Mouse (Mus musculus) neural tube, embryonic 15.5 days (tissue): ENCODE results near the gene Stmn1. TPM values are rescaled to one million over a fixed set of nuclear protein-coding genes. Genes with fewer than 3 reads are reported as not detected.

ENCODE experiments used
- ATAC-seq: fragments of 200-750 bp; cut with Nextera tagmentation; 2 replicates; pipeline ENCODE4 v1.8.0; 2017; ENCODE audit warnings: mild to moderate bottlenecking, moderate TSS enrichment, moderate library complexity; ENCODE audit not compliant: low FRiP score
- H3K27ac ChIP-seq: fragments of 300-500 bp; sonication (generic); replicated peaks from 2 replicates; pipeline ENCODE4 v1.5.1; 2015; ENCODE audit warnings: mild to moderate bottlenecking, inconsistent platforms
- H3K27me3 ChIP-seq: fragments of 300-500 bp; sonication (generic); replicated peaks from 2 replicates; pipeline ENCODE4 v1.6.1; 2015; ENCODE audit warnings: inconsistent platforms
- H3K36me3 ChIP-seq: fragments of 300-500 bp; sonication (generic); 2 replicates; pipeline ENCODE4 v1.6.1; 2015; ENCODE audit warnings: inconsistent platforms
- H3K4me1 ChIP-seq: fragments of 300-500 bp; sonication (generic); 2 replicates; pipeline ENCODE4 v1.6.1; 2015; ENCODE audit warnings: inconsistent platforms
- H3K4me2 ChIP-seq: fragments of 300-500 bp; sonication (generic); 2 replicates; pipeline ENCODE4 v1.6.1; 2015; ENCODE audit warnings: inconsistent platforms, mild to moderate bottlenecking, moderate library complexity
- H3K4me3 ChIP-seq: fragments of 300-500 bp; sonication (generic); replicated peaks from 2 replicates; pipeline ENCODE4 v1.5.1; 2015; ENCODE audit warnings: mild to moderate bottlenecking, inconsistent platforms
- H3K9ac ChIP-seq: fragments of 300-500 bp; sonication (generic); replicated peaks from 2 replicates; pipeline ENCODE4 v1.6.1; 2015; ENCODE audit warnings: mild to moderate bottlenecking, inconsistent platforms
- H3K9me3 ChIP-seq: fragments of 300-500 bp; sonication (generic); replicated peaks from 2 replicates; pipeline ENCODE4 v1.6.1; 2016; ENCODE audit warnings: inconsistent platforms
- WGBS: fragments of 180-500 bp; shearing (Covaris S2); methylation state at CpG from one replicate; pipeline ENCODE4 v1.1.7; 2015; ENCODE audit warnings: mixed read lengths; 5-methylcytosine and 5-hydroxymethylcytosine counted together
- polyA plus RNA-seq: library from polyadenylated mRNA; unstranded; fragments of >200 nt; fragmentation: Nextera tagmentation; extraction: Ambion mirVana; gene quantifications from 2 replicates; pipeline ENCODE4 v1.2.1, GENCODE M21; 2015

The Stmn1 gene
- polyA plus RNA-seq, 1 experiment from 2014 or later: 4,915 TPM

GRCm38 (mm10) chr4:134444949-134445348 lies 23.2 kb upstream of the Stmn1 start:
- no peak overlapping the region for H3K9ac ChIP-seq
- H3K4me1 ChIP-seq: peaks cover 34% of the 10 kb centered on the region
- ATAC-seq: no peak
- H3K27me3 ChIP-seq: no peaks in the 10 kb centered on the region
- H3K4me2 ChIP-seq: no peak overlapping the region
- peak overlapping the region; percentile 58; the same call in 1 of the 2 replicates for H3K27ac ChIP-seq
- H3K9me3 ChIP-seq: no peaks in the 10 kb centered on the region
- WGBS: 43% methylated on average over 7 of the region's 7 CpGs
- H3K36me3 ChIP-seq: no peaks in the 10 kb centered on the region
- no peak overlapping the region for H3K4me3 ChIP-seq

GRCm38 (mm10) chr4:134445489-134445888 lies 22.6 kb upstream of the Stmn1 start:
- no peak for ATAC-seq
- WGBS: 50% methylated on average over 1 of the region's 1 CpGs
- no peak overlapping the region for H3K4me2 ChIP-seq
- no peak overlapping the region for H3K27ac ChIP-seq
- no peaks in the 10 kb centered on the region for H3K27me3 ChIP-seq
- no peak overlapping the region for H3K9ac ChIP-seq
- H3K36me3 ChIP-seq: no peaks in the 10 kb centered on the region
- H3K4me1 ChIP-seq: peaks cover 40% of the 10 kb centered on the region
- no peaks in the 10 kb centered on the region for H3K9me3 ChIP-seq
- no peak overlapping the region for H3K4me3 ChIP-seq

GRCm38 (mm10) chr4:134447966-134448365 lies 20.2 kb upstream of the Stmn1 start:
- Histone ChIP-seq H3K4me3 (no peak overlapping the region), H3K36me3 (no peaks in the 10 kb centered on the region), H3K9me3 (no peaks in the 10 kb centered on the region), H3K9ac (no peak overlapping the region), H3K27ac (no peak overlapping the region), H3K27me3 (no peaks in the 10 kb centered on the region), H3K4me2 (no peak overlapping the region; the same call in 1 of the 2 replicates), H3K4me1 (peaks cover 46% of the 10 kb centered on the region)
- ATAC-seq: peak; percentile 23; the same call in 1 of the 2 replicates
- WGBS: 44% methylated on average over 23 of the region's 23 CpGs

GRCm38 (mm10) chr4:134449595-134450391 lies 18.3 kb upstream of the Stmn1 start:
- WGBS: 22% methylated on average over 13 of the region's 13 CpGs
- peaks cover 50% of the 10 kb centered on the region for H3K4me1 ChIP-seq
- no peak overlapping the region for H3K4me3 ChIP-seq
- H3K36me3 ChIP-seq: no peaks in the 10 kb centered on the region
- no peaks in the 10 kb centered on the region; the same call in 1 of the 2 replicates for H3K27me3 ChIP-seq
- peak overlapping the region; percentile 86 for H3K27ac ChIP-seq
- H3K9ac ChIP-seq: 0 out of 2 replicates have a peak overlapping the region, but pooled peaks have one; percentile 30
- H3K4me2 ChIP-seq: peak overlapping the region; percentile 31
- ATAC-seq: peak; percentile 73
- no peaks in the 10 kb centered on the region for H3K9me3 ChIP-seq

GRCm38 (mm10) chr4:134450392-134451195 lies 17.5 kb upstream of the Stmn1 start:
- peak overlapping the region; percentile 31 for H3K4me2 ChIP-seq
- H3K9ac ChIP-seq: peak overlapping the region; percentile 30; the same call in 1 of the 2 replicates
- no peaks in the 10 kb centered on the region for H3K9me3 ChIP-seq
- no peaks in the 10 kb centered on the region for H3K36me3 ChIP-seq
- H3K4me3 ChIP-seq: no peak overlapping the region
- ATAC-seq: peak; percentile 48; the same call in 1 of the 2 replicates
- H3K4me1 ChIP-seq: peaks cover 47% of the 10 kb centered on the region
- WGBS: 16% methylated on average over 20 of the region's 20 CpGs
- H3K27me3 ChIP-seq: no peaks in the 10 kb centered on the region; the same call in 1 of the 2 replicates
- H3K27ac ChIP-seq: peak overlapping the region; percentile 86

GRCm38 (mm10) chr4:134451484-134451883 lies 16.6 kb upstream of the Stmn1 start:
- H3K36me3 ChIP-seq: no peaks in the 10 kb centered on the region
- H3K9ac ChIP-seq: no peak overlapping the region
- ATAC-seq: no peak
- H3K27me3 ChIP-seq: peaks cover 4% of the 10 kb centered on the region; the same call in 1 of the 2 replicates
- peak overlapping the region; percentile 86; the same call in 1 of the 2 replicates for H3K27ac ChIP-seq
- H3K4me3 ChIP-seq: no peak overlapping the region
- H3K9me3 ChIP-seq: no peaks in the 10 kb centered on the region
- H3K4me1 ChIP-seq: peaks cover 43% of the 10 kb centered on the region
- H3K4me2 ChIP-seq: no peak overlapping the region
- WGBS: 49% methylated on average over 9 of the region's 9 CpGs

- no peak overlapping the region for H3K9ac ChIP-seq
- no peaks in the 10 kb centered on the region for H3K9me3 ChIP-seq
- WGBS: 25% methylated on average over 34 of the region's 34 CpGs
- peak overlapping the region; percentile 43 for H3K4me2 ChIP-seq
- no peak overlapping the region for H3K4me3 ChIP-seq
- H3K36me3 ChIP-seq: no peaks in the 10 kb centered on the region
- no peak for ATAC-seq
- no peak overlapping the region for H3K27ac ChIP-seq
- H3K4me1 ChIP-seq: peaks cover 34% of the 10 kb centered on the region
- peaks cover 4% of the 10 kb centered on the region; the same call in 1 of the 2 replicates for H3K27me3 ChIP-seq
Observed at GRCm38 (mm10) chr4:134453619-134454400, 14.3 kb upstream of the Stmn1 start.

- no peak overlapping the region for H3K4me3 ChIP-seq
- H3K4me2 ChIP-seq: no peak overlapping the region
- H3K9ac ChIP-seq: no peak overlapping the region
- no peak overlapping the region for H3K27ac ChIP-seq
- ATAC-seq: no peak
- no peaks in the 10 kb centered on the region for H3K9me3 ChIP-seq
- peaks cover 4% of the 10 kb centered on the region; the same call in 1 of the 2 replicates for H3K27me3 ChIP-seq
- no peaks in the 10 kb centered on the region for H3K36me3 ChIP-seq
- H3K4me1 ChIP-seq: peaks cover 19% of the 10 kb centered on the region
- WGBS: 57% methylated on average over 6 of the region's 6 CpGs
Observed at GRCm38 (mm10) chr4:134455310-134455709, 12.8 kb upstream of the Stmn1 start.

- H3K27ac ChIP-seq: no peak overlapping the region
- ATAC-seq: no peak
- H3K4me3 ChIP-seq: no peak overlapping the region
- H3K36me3 ChIP-seq: no peaks in the 10 kb centered on the region
- no peak overlapping the region for H3K9ac ChIP-seq
- no peaks in the 10 kb centered on the region for H3K9me3 ChIP-seq
- 65% methylated on average over 7 of the region's 7 CpGs for WGBS
- peaks cover 6% of the 10 kb centered on the region for H3K4me1 ChIP-seq
- H3K27me3 ChIP-seq: peaks cover 4% of the 10 kb centered on the region; the same call in 1 of the 2 replicates
- H3K4me2 ChIP-seq: no peak overlapping the region
Observed at GRCm38 (mm10) chr4:134457130-134457825, 10.8 kb upstream of the Stmn1 start.

GRCm38 (mm10) chr4:134458856-134459255 lies 9.3 kb upstream of the Stmn1 start:
- Histone ChIP-seq H3K4me3 (no peak overlapping the region), H3K4me2 (no peak overlapping the region), H3K4me1 (peaks cover 2% of the 10 kb centered on the region), H3K27me3 (0 out of 2 replicates have a peak, but pooled peaks cover 4% of the 10 kb centered on the region), H3K9ac (no peak overlapping the region), H3K36me3 (no peaks in the 10 kb centered on the region), H3K27ac (no peak overlapping the region), H3K9me3 (no peaks in the 10 kb centered on the region)
- WGBS: 88% methylated on average over 5 of the region's 5 CpGs
- no peak for ATAC-seq
